In the genomic region with DNA sequence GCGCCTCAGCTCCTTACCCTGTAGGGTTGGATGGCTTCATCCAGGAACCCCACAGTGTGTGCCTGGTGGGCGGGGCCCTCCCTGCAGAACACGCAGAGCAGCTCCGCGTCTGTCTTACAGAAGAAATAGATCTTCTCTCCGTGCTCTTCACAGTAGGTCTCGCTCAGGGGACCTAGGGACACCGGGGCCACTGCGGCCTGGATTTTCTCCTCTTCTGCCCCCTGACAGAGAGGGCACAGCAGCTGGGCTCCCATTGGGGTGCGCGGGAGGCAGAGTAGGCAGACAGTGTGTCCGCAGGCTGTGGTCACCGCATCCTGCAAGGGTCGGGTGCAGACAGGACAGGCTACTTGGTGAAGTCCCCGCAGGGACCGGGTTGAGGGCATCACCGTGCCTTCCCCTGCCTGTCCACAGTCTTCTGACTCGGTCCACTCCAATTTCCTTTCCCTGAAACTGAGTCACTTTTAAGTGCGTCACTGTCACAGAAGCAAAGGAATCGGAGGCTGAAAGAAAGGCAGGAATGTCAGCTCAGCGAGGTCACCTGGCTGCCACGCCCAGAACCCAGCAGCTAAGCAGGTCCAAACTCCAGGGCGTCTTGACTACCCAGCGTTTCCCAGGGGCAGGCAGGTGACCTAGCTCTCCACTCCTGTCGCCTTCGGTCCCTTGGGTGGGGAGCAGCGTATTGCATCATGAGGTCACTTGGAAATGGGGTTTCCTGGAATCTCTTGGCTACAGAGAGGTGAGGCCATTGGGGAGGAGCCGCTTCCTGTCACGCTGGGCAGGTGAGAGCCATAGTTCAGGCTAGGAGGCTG, we compare ENCODE assay signal across 9 mouse cellular contexts. TPM values are rescaled to one million over a fixed set of nuclear protein-coding genes. Genes with fewer than 3 reads are reported as not detected.
DNase-seq lines count a peak whose midpoint lies in the region; ATAC-seq and TF ChIP-seq lines count a peak whose summit lies in the region.
"Had no signal": no experiment of that assay in that cellular context is flagged by ENCODE, and none has a peak within 500 bp of the region (broad histone marks: within the 10 kb centered on the region; RNA-seq: fewer than 3 reads in every experiment).

A gene (minus strand): TSS at position 492 of the 809 bp plus-strand sequence.

- peak within 1 kb of the TSS; percentile 23; the same call in 1 of the 2 replicates for H3K27ac ChIP-seq in hindbrain, embryonic 10.5 days
- H3K27ac ChIP-seq in liver, adult 2 months (replicated peaks; ENCODE audit: insufficient read depth, low read depth, low read length): no peak within 1 kb of the TSS
- peak within 1 kb of the TSS; percentile 90 for H3K27ac ChIP-seq in small intestine, adult 2 months (ENCODE audit: insufficient read depth, low read depth, low read length)

- no peak for TF ChIP-seq POLR2A in liver, adult 2 months (IDR thresholded peaks at IDR 0.05; ENCODE audit: extremely low read depth, insufficient read depth, low read length)
- no peak for TF ChIP-seq POLR2A in small intestine, adult 2 months (IDR thresholded peaks at IDR 0.05; ENCODE audit: low read depth, low read length)

- peaks cover 22% of the 10 kb centered on the region for H3K27me3 ChIP-seq in hindbrain, embryonic 10.5 days (ENCODE audit: insufficient read depth, poor library complexity, severe bottlenecking)
- H3K27me3 ChIP-seq in liver, adult 2 months (ENCODE audit: control insufficient read depth, insufficient read depth, low read length): no peaks in the 10 kb centered on the region
- H3K27me3 ChIP-seq in small intestine, adult 2 months (ENCODE audit: control insufficient read depth, insufficient read depth, low read length): no peaks in the 10 kb centered on the region

- peak within 1 kb of the TSS; percentile 42 for H3K4me3 ChIP-seq in hindbrain, embryonic 10.5 days
- no peak within 1 kb of the TSS for H3K4me3 ChIP-seq in liver, adult 2 months (ENCODE audit: insufficient read depth, low read depth, low read length)
- peak within 1 kb of the TSS; percentile 64 for H3K4me3 ChIP-seq in small intestine, adult 2 months (ENCODE audit: low read depth, low read length)
- H3K4me3 ChIP-seq: myocyte had no signal

- ATAC-seq in cerebellum, adult (ENCODE audit: insufficient number of reproducible peaks, low FRiP score, low TSS enrichment): no peak

- peaks cover 9% of the 10 kb centered on the region for H3K4me1 ChIP-seq in hindbrain, embryonic 10.5 days (replicated peaks)
- no peaks in the 10 kb centered on the region for H3K4me1 ChIP-seq in liver, adult 2 months (ENCODE audit: control insufficient read depth, insufficient read depth, low read length)
- H3K4me1 ChIP-seq in small intestine, adult 2 months (ENCODE audit: control insufficient read depth, insufficient read depth, insufficient read length, low read length): peaks cover 18% of the 10 kb centered on the region; the same call in 1 of the 2 replicates

- no peaks in the 10 kb centered on the region for H3K36me3 ChIP-seq in hindbrain, embryonic 10.5 days
- no peaks in the 10 kb centered on the region for H3K36me3 ChIP-seq in liver, adult 2 months (ENCODE audit: control insufficient read depth, insufficient read depth, low read length)
- H3K36me3 ChIP-seq in small intestine, adult 2 months (ENCODE audit: control insufficient read depth, insufficient read depth, low read length): peaks cover 8% of the 10 kb centered on the region; the same call in 1 of the 2 replicates

- H3K9me3 ChIP-seq in hindbrain, embryonic 10.5 days: no peaks in the 10 kb centered on the region

- H3K9ac ChIP-seq in liver, adult 2 months (ENCODE audit: low read depth, low read length): no peak within 1 kb of the TSS

- H3K79me2 ChIP-seq in liver, adult 2 months (ENCODE audit: control insufficient read depth, insufficient read depth, low read length): no peaks in the 10 kb centered on the region

- WGBS in hindbrain, embryonic 10.5 days: 15% methylated on average over 29 of the region's 29 CpGs
- 10% methylated on average over 29 of the region's 29 CpGs for WGBS in liver, adult 2 months
- 10% methylated on average over 29 of the region's 29 CpGs for WGBS in small intestine, adult 2 months

- intact Hi-C loops in left cerebral cortex, postnatal 4 days (cut with DNase I): no loop called here

- no peak for TF ChIP-seq CTCF in liver, adult 2 months (IDR thresholded peaks at IDR 0.05; ENCODE audit: low read depth, low read length)
- TF ChIP-seq CTCF in small intestine, adult 2 months (IDR thresholded peaks at IDR 0.05; ENCODE audit: extremely low read depth, insufficient read length, insufficient replicate concordance, low read depth, low read length): no peak

- DNase-seq in spleen, postnatal 10 days (ENCODE audit: low spot score in 2 of 2): peak; percentile 50 to 63
- DNase-seq in spleen, adult 18-20 months: no peak
- DNase-seq in hindbrain, embryonic 10.5 days (ENCODE audit: low spot score): no peak
- DNase-seq in liver, adult 2 months (ENCODE audit: extremely low read depth, low read depth, low spot score): peak; percentile 42
- DNase-seq in adrenal gland, adult 8-10 months: no peak
- no peak for DNase-seq in left cerebral cortex, postnatal 4 days

RNA-seq across cellular contexts. Expression of the gene that starts here (rescaled TPM):
- polyA plus RNA-seq in hindbrain, embryonic 10.5 days (2016; fragmentation: Nextera tagmentation; extraction: Ambion mirVana): 0.14 and 0.36 TPM in 2 replicates
- total RNA-seq in liver, adult 2 months (2014; rRNA removed): not detected in 2 replicates
- polyA plus RNA-seq in liver, adult 2 months (2012; rRNA removed): not detected in 2 replicates
- polyA plus RNA-seq in small intestine, adult 2 months (2012; rRNA removed): 25.0 and 39.3 TPM in 2 replicates
- total RNA-seq in adrenal gland, adult 8-10 months (2022): under 1 TPM in 1 of 4 experiments, not detected in 3; 0.24 TPM
- not detected for total RNA-seq in left cerebral cortex, postnatal 4 days (2021)
- polyA plus RNA-seq: myocyte had no signal

Comparison
In these comparisons a context has a peak if more than half of its experiments do, and no peak if none do; other contexts are left out.
1. RNA of the gene that starts here (polyA plus RNA-seq): 25.0 to 39.3 TPM in small intestine, adult 2 months; 0.14 to 0.36 TPM in hindbrain, embryonic 10.5 days and not detected in liver, adult 2 months; every median in the first group is over 10 times any median in the second.
2. DNase-seq: peak in spleen, postnatal 10 days (2 of 2); none in spleen, adult 18-20 months (0 of 2), hindbrain, embryonic 10.5 days (single experiment), adrenal gland, adult 8-10 months (single experiment) and left cerebral cortex, postnatal 4 days (single experiment).
3. Peak in DNase-seq in liver, adult 2 months; RNA of the gene not detected or under 1 TPM.